Mouse (Mus musculus) liver, embryonic 14.5 days (tissue): Measurements from ENCODE around the gene Scrn1. TPM values are rescaled to one million over a fixed set of nuclear protein-coding genes. Genes with fewer than 3 reads are reported as not detected.
A peak's percentile ranks its signal among the peaks of the same experiment; 100 is the strongest.

Source experiments
- ATAC-seq: fragments of 200-750 bp; cut with Nextera tagmentation; 2 replicates; pipeline ENCODE4 v1.8.0; 2017; ENCODE audit warnings: moderate number of reproducible peaks, mild to moderate bottlenecking, moderate library complexity; ENCODE audit not compliant: insufficient read depth
- DNase-seq, 3 experiments: peaks; one replicate each; pipeline ENCODE4 v3.0.0-alpha.2; 2012 to 2013; ENCODE audit warnings: low read depth in 3 of 3, low spot score in 3 of 3
- H3K27ac ChIP-seq: fragments of 300-500 bp; sonication (generic); 2 replicates; pipeline ENCODE4 v1.5.1; 2014; ENCODE audit warnings: moderate library complexity, mild to moderate bottlenecking, control low read depth, inconsistent platforms
- H3K27me3 ChIP-seq: fragments of 300-500 bp; sonication (generic); 2 replicates; pipeline ENCODE4 v1.6.1; 2014; ENCODE audit warnings: mild to moderate bottlenecking, low read length, moderate library complexity; ENCODE audit not compliant: control insufficient read depth, insufficient read depth
- H3K36me3 ChIP-seq: fragments of 300-500 bp; sonication (generic); replicated peaks from 2 replicates; pipeline ENCODE4 v1.6.1; 2014; ENCODE audit warnings: low read depth; ENCODE audit not compliant: control insufficient read depth, insufficient read depth
- H3K4me1 ChIP-seq, 2 experiments: fragments of 200-500 bp in 1 of 2; fragments of 300-500 bp in 1 of 2; sonication (generic) in 1 of 2; replicated peaks; 2 replicates each; pipeline ENCODE4 v1.6.1; 2012 to 2014; ENCODE audit warnings: antibody characterized with exemption in 1 of 2, inconsistent platforms in 1 of 2, low read length in 1 of 2; ENCODE audit not compliant: control insufficient read depth in 2 of 2, insufficient read depth in 2 of 2
- H3K4me2 ChIP-seq: fragments of 300-500 bp; sonication (generic); 2 replicates; pipeline ENCODE4 v1.6.1; 2014; ENCODE audit warnings: low read depth, mild to moderate bottlenecking, control low read depth, moderate library complexity
- H3K4me3 ChIP-seq, 2 experiments: fragments of 200-500 bp in 1 of 2; fragments of 300-500 bp in 1 of 2; sonication (generic) in 1 of 2; 2 replicates each; pipeline ENCODE4 v1.5.1; 2012 to 2014; ENCODE audit warnings: low read depth in 2 of 2, low read length in 2 of 2, mild to moderate bottlenecking in 2 of 2, control low read depth in 1 of 2, inconsistent platforms in 1 of 2, moderate library complexity in 1 of 2; ENCODE audit not compliant: insufficient read depth in 1 of 2
- H3K9ac ChIP-seq: fragments of 300-500 bp; sonication (generic); replicated peaks from 2 replicates; pipeline ENCODE4 v1.6.1; 2014; ENCODE audit warnings: mild to moderate bottlenecking, control low read depth, moderate library complexity
- H3K9me3 ChIP-seq: fragments of 300-500 bp; sonication (generic); 2 replicates; pipeline ENCODE4 v1.6.1; 2016; ENCODE audit warnings: low read length, mixed read lengths; ENCODE audit not compliant: control insufficient read depth
- CTCF ChIP-seq: IDR thresholded peaks from 2 replicates; pipeline ENCODE4 v1.5.1; 2016; ENCODE audit warnings: antibody characterized with exemption, low read depth, control low read depth
- EP300 ChIP-seq: IDR thresholded peaks from 2 replicates; pipeline ENCODE4 v1.6.1; 2016; ENCODE audit warnings: antibody characterized with exemption, low read depth
- WGBS: fragments of 180-500 bp; shearing (Covaris S2); extraction: QIAGEN DNeasy Blood & Tissue Kit; methylation state at CpG from one replicate; pipeline ENCODE4 v1.1.7; 2014; ENCODE audit not compliant: insufficient replicate concordance; 5-methylcytosine and 5-hydroxymethylcytosine counted together
- polyA plus RNA-seq, 2 experiments: library from polyadenylated mRNA; depleted of rRNA in 1 of 2; stranded (reverse) in 1 of 2; unstranded in 1 of 2; fragments of >200 nt; fragmentation: Nextera tagmentation in 1 of 2; extraction: Ambion mirVana in 1 of 2; gene quantifications; 2 replicates each; pipeline versions ENCODE4 v1.2.1 to v1.2.3; 2012 to 2014

The Scrn1 gene
- polyA plus RNA-seq, 2 experiments = 0.13 to 0.24 TPM

- Histone ChIP-seq H3K27ac (no peak overlapping the region), H3K9ac (no peak overlapping the region), H3K27me3 (peaks cover 28% of the 10 kb centered on the region), H3K36me3 (no peaks in the 10 kb centered on the region), H3K9me3 (no peaks in the 10 kb centered on the region), H3K4me1 (no peaks in the 10 kb centered on the region), H3K4me3 (peak overlapping the region in 1 of 2 experiments; percentile 39; a peak in 2 of 4 replicates), H3K4me2 (peak overlapping the region; percentile 57)
- ATAC-seq (no peak), DNase-seq (no peak)
- 14% methylated on average over 6 of the region's 6 CpGs for WGBS
- no peak for TF ChIP-seq CTCF
- no peak for TF ChIP-seq EP300
Observed at GRCm38 (mm10) chr6:54566546-54566919, 244 bp upstream of the Scrn1 start.

GRCm38 (mm10) chr6:54565012-54565411, 1.3 kb downstream of the Scrn1 start:
- H3K4me1 ChIP-seq = no peaks in the 10 kb centered on the region
- H3K4me2 ChIP-seq = no peak overlapping the region
- H3K27me3 ChIP-seq = peaks cover 28% of the 10 kb centered on the region
- H3K36me3 ChIP-seq = no peaks in the 10 kb centered on the region
- H3K4me3 ChIP-seq = no peak overlapping the region
- no peak overlapping the region for H3K27ac ChIP-seq
- WGBS = 41% methylated on average over 3 of the region's 3 CpGs
- no peaks in the 10 kb centered on the region for H3K9me3 ChIP-seq
- ATAC-seq (no peak), DNase-seq (no peak)
- no peak overlapping the region for H3K9ac ChIP-seq
- TF ChIP-seq CTCF = no peak
- no peak for TF ChIP-seq EP300

- Histone ChIP-seq H3K27ac (no peak overlapping the region), H3K9ac (no peak overlapping the region), H3K4me1 (no peaks in the 10 kb centered on the region), H3K27me3 (peaks cover 28% of the 10 kb centered on the region), H3K36me3 (no peaks in the 10 kb centered on the region), H3K9me3 (no peaks in the 10 kb centered on the region), H3K4me2 (no peak overlapping the region), H3K4me3 (no peak overlapping the region)
- DNase-seq = no peak
- WGBS = 38% methylated on average over 9 of the region's 9 CpGs
- no peak for ATAC-seq
- no peak for TF ChIP-seq CTCF
- no peak for TF ChIP-seq EP300
Observed at GRCm38 (mm10) chr6:54564506-54564991, 1.7 kb downstream of the Scrn1 start.

GRCm38 (mm10) chr6:54563561-54563960, 2.7 kb downstream of the Scrn1 start:
- TF ChIP-seq EP300 = no peak
- TF ChIP-seq CTCF = no peak
- 53% methylated on average over 4 of the region's 4 CpGs for WGBS
- H3K9me3 ChIP-seq = no peaks in the 10 kb centered on the region
- H3K4me3 ChIP-seq = no peak overlapping the region
- no peaks in the 10 kb centered on the region for H3K36me3 ChIP-seq
- no peak overlapping the region for H3K9ac ChIP-seq
- DNase-seq (no peak), ATAC-seq (no peak)
- H3K27ac ChIP-seq = no peak overlapping the region
- no peak overlapping the region for H3K4me2 ChIP-seq
- H3K27me3 ChIP-seq = peaks cover 28% of the 10 kb centered on the region
- H3K4me1 ChIP-seq = no peaks in the 10 kb centered on the region

- DNase-seq = no peak
- TF ChIP-seq CTCF (no peak), EP300 (no peak)
- H3K4me2 ChIP-seq = no peak overlapping the region
- ATAC-seq = no peak
- no peaks in the 10 kb centered on the region for H3K4me1 ChIP-seq
- no peak overlapping the region for H3K4me3 ChIP-seq
- no peaks in the 10 kb centered on the region for H3K36me3 ChIP-seq
- no peak overlapping the region for H3K27ac ChIP-seq
- 62% methylated on average over 16 of the region's 17 CpGs for WGBS
- H3K27me3 ChIP-seq = peaks cover 28% of the 10 kb centered on the region
- H3K9ac ChIP-seq = no peak overlapping the region
- H3K9me3 ChIP-seq = no peaks in the 10 kb centered on the region
Observed at GRCm38 (mm10) chr6:54562018-54562809, 4.1 kb downstream of the Scrn1 start.
